Mouse (Mus musculus): ENCODE measurements around the gene Armh3. TPM values are rescaled to one million over a fixed set of nuclear protein-coding genes. Genes with fewer than 3 reads are reported as not detected.

The Armh3 gene
- polyA plus RNA-seq, 1 experiment from 2014 or later: 19.4 TPM

- WGBS: 29% methylated on average over 10 of the region's 10 CpGs
- no peak for DNase-seq (ENCODE audit: low spot score)
Measured at GRCm38 (mm10) chr19:45843424-45843823, 154.9 kb downstream of the Armh3 start.

DNA sequence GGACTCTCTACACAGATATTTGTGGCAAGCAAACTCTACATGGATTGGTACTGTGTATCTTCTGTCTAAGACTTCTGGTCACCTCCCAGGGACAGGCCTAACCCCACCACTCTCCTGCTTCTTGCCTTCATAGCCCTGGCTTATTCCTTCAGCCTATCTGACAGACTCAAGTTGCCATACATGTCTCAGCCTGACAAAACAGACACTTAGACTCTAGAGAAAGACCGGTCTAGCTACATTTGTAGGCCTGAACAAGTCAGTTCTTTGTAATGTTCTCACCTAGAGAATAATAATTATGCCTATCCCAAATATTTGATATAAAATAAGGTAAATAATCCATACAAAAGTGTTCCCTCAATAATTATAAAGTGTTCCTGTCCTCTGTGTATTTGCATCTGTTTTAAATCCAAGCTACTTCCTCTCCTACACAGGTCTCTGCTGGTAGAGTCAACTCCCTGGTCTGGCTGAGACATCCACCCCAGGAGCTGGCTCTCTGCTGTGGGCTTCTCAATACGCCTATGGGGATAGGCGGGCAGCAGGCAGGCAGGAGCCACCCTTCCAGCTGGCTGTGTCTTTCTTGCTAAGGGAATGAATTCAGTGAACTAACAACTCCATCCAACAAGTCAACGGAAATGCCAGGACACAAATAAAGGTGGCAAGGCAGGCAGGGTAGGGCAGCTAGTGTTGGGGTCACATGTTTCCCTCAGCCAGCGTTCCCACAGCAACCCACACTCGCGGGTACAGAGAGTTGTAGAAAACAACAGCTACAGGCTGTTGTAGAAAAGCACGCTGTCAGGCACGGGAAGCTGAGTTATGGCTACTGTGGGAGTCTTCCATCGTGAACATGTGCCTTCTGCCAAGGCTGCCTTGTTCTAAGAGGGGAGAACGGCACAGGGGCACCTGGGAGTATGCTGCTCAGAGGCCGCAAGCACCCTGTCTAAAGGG, 161.0 kb downstream of the Armh3 start:
- peak overlapping the region; percentile 5; the same call in 1 of the 2 replicates for H3K27ac ChIP-seq
- 87% methylated on average over 12 of the region's 12 CpGs for WGBS
- H3K4me1 ChIP-seq (replicated peaks): no peaks in the 10 kb centered on the region
- no peaks in the 10 kb centered on the region for H3K36me3 ChIP-seq
- H3K27me3 ChIP-seq (ENCODE audit: insufficient read depth, poor library complexity, severe bottlenecking): no peaks in the 10 kb centered on the region
- no peak overlapping the region for H3K4me3 ChIP-seq
- H3K9me3 ChIP-seq: no peaks in the 10 kb centered on the region
- DNase-seq (ENCODE audit: low spot score): no peak

More at GRCm38 (mm10) chr19:45843424-45843823, 154.9 kb downstream of the Armh3 start:
- H3K36me3 ChIP-seq: no peaks in the 10 kb centered on the region
- H3K4me1 ChIP-seq (replicated peaks): peaks cover 19% of the 10 kb centered on the region
- H3K27me3 ChIP-seq (ENCODE audit: insufficient read depth, poor library complexity, severe bottlenecking): no peaks in the 10 kb centered on the region
- H3K9me3 ChIP-seq: no peaks in the 10 kb centered on the region
- no peak overlapping the region for H3K4me3 ChIP-seq
- no peak overlapping the region for H3K27ac ChIP-seq

DNA sequence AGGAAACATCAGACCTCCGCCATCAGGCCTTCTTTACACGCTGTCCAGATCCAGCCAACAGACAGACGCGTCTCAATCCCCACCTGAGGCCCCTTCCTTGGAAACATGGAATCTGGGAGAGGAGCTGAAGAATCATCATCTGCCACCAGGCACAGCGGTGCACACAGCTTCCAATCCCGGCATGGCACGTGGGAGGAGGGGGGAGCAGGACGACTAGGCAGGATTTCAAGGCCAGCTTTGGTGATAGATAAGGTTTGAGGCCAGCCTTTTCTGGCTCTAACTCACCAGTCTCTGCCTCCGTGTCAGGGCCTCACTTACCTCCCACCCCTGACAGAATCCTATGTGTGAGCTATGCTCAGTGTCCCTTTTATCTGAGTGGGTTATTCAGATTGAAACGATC, 162.8 kb downstream of the Armh3 start:
- no peak for DNase-seq (ENCODE audit: low spot score)
- H3K27me3 ChIP-seq (ENCODE audit: insufficient read depth, poor library complexity, severe bottlenecking): no peaks in the 10 kb centered on the region
- H3K9me3 ChIP-seq: no peaks in the 10 kb centered on the region
- no peak overlapping the region for H3K4me3 ChIP-seq
- H3K27ac ChIP-seq: no peak overlapping the region
- no peaks in the 10 kb centered on the region for H3K4me1 ChIP-seq (replicated peaks)
- WGBS: 86% methylated on average over 10 of the region's 10 CpGs
- no peaks in the 10 kb centered on the region for H3K36me3 ChIP-seq

- H3K27ac ChIP-seq: no peak overlapping the region
- DNase-seq (ENCODE audit: low spot score): no peak
- H3K4me1 ChIP-seq (replicated peaks): no peaks in the 10 kb centered on the region
- H3K4me3 ChIP-seq: no peak overlapping the region
- H3K9me3 ChIP-seq: no peaks in the 10 kb centered on the region
- no peaks in the 10 kb centered on the region for H3K27me3 ChIP-seq (ENCODE audit: insufficient read depth, poor library complexity, severe bottlenecking)
- 87% methylated on average over 10 of the region's 10 CpGs for WGBS
- no peaks in the 10 kb centered on the region for H3K36me3 ChIP-seq
Measured at GRCm38 (mm10) chr19:45833665-45834064, 164.6 kb downstream of the Armh3 start.

DNA sequence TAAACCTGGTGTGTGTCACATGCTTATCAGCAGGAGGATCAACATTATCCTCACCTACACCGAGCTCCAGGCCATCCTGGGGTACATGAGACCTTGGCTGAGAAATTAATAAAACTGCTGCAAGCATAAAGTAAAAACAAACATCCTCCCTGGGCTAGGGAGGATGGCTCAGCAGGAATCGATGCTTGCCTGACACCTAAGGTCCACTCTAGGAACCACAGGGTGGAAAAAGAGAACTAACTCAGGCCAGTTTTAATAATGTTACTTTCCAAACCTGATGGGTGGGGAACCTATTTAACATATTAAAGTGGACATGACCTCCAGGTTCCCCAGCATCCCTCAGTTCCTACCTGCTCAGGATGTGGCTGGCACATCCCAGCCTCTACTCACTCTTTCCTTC, 167.6 kb downstream of the Armh3 start:
- no peak overlapping the region for H3K27ac ChIP-seq
- DNase-seq (ENCODE audit: low spot score): no peak
- no peaks in the 10 kb centered on the region for H3K4me1 ChIP-seq (replicated peaks)
- H3K36me3 ChIP-seq: peaks cover 6% of the 10 kb centered on the region; the same call in 1 of the 2 replicates
- no peaks in the 10 kb centered on the region for H3K27me3 ChIP-seq (ENCODE audit: insufficient read depth, poor library complexity, severe bottlenecking)
- 61% methylated on average over 2 of the region's 2 CpGs for WGBS
- H3K9me3 ChIP-seq: peaks cover 6% of the 10 kb centered on the region
- no peak overlapping the region for H3K4me3 ChIP-seq

GRCm38 (mm10) chr19:45827736-45828135, 170.6 kb downstream of the Armh3 start:
- Histone ChIP-seq H3K4me1 (replicated peaks) (no peaks in the 10 kb centered on the region), H3K4me3 (no peak overlapping the region), H3K9me3 (peaks cover 6% of the 10 kb centered on the region), H3K36me3 (peaks cover 6% of the 10 kb centered on the region; the same call in 1 of the 2 replicates), H3K27me3 (ENCODE audit: insufficient read depth, poor library complexity, severe bottlenecking) (no peaks in the 10 kb centered on the region), H3K27ac (no peak overlapping the region)
- 95% methylated on average over 3 of the region's 3 CpGs for WGBS
- no peak for DNase-seq (ENCODE audit: low spot score)

DNA sequence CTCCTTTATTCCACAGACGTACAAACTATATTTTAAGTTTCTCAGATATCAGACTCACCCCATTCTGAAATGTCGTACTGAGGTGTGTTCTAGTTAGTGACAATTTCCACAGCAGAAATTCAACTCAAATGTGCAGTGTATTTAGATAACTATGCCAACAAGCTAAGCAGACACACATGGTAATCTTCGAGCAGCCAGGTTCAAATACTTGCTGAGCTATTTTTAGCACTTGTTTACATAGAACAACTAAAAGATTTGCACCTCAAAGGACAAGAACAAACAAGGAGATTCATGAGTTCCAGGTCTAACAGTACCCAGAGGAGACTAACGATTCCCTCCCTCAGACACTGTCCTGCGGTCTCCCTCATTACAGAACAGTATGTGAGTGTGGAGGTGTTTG, 171.2 kb downstream of the Armh3 start:
- DNase-seq (ENCODE audit: low spot score): no peak
- WGBS: 89% methylated on average over 5 of the region's 5 CpGs
- Histone ChIP-seq H3K9me3 (peaks cover 6% of the 10 kb centered on the region), H3K4me1 (replicated peaks) (no peaks in the 10 kb centered on the region), H3K36me3 (peaks cover 6% of the 10 kb centered on the region; the same call in 1 of the 2 replicates), H3K27me3 (ENCODE audit: insufficient read depth, poor library complexity, severe bottlenecking) (no peaks in the 10 kb centered on the region), H3K4me3 (no peak overlapping the region), H3K27ac (no peak overlapping the region)

GRCm38 (mm10) chr19:45826146-45826545, 172.1 kb downstream of the Armh3 start:
- Histone ChIP-seq H3K27ac (no peak overlapping the region), H3K27me3 (ENCODE audit: insufficient read depth, poor library complexity, severe bottlenecking) (no peaks in the 10 kb centered on the region), H3K36me3 (peaks cover 6% of the 10 kb centered on the region; the same call in 1 of the 2 replicates), H3K4me1 (replicated peaks) (no peaks in the 10 kb centered on the region), H3K9me3 (peaks cover 6% of the 10 kb centered on the region), H3K4me3 (no peak overlapping the region)
- 87% methylated on average over 3 of the region's 3 CpGs for WGBS
- DNase-seq (ENCODE audit: low spot score): no peak

DNA sequence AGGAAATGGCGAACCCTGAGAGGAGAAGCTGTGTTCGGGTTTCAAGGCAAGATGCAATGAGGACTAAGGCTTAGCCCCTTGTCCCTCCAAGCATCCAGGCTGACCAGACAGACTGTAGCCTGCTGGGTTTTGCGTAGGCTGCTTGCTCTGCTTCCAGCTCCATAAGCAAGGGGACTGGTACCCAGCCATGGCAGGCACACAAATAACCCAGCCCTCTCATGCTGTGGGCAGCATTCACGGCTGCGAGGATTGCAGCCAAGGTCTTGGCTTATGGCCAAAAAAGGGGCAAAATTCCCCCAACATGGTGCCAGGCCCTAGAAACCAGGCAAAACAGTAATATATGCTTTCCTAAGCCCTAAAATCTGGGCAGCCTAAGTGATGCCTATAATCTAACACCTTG, 176.5 kb downstream of the Armh3 start:
- no peak overlapping the region for H3K27ac ChIP-seq
- no peak overlapping the region for H3K4me3 ChIP-seq
- 83% methylated on average over 5 of the region's 5 CpGs for WGBS
- DNase-seq (ENCODE audit: low spot score): no peak
- H3K9me3 ChIP-seq: no peaks in the 10 kb centered on the region
- H3K36me3 ChIP-seq: 0 out of 2 replicates have a peak, but pooled peaks cover 8% of the 10 kb centered on the region
- peaks cover 10% of the 10 kb centered on the region; the same call in 1 of the 2 replicates for H3K27me3 ChIP-seq (ENCODE audit: insufficient read depth, poor library complexity, severe bottlenecking)
- peaks cover 7% of the 10 kb centered on the region for H3K4me1 ChIP-seq (replicated peaks)

GRCm38 (mm10) chr19:45817816-45818490, 180.3 kb downstream of the Armh3 start:
- Histone ChIP-seq H3K9me3 (no peaks in the 10 kb centered on the region), H3K4me1 (replicated peaks) (peaks cover 36% of the 10 kb centered on the region), H3K27me3 (ENCODE audit: insufficient read depth, poor library complexity, severe bottlenecking) (peaks cover 36% of the 10 kb centered on the region), H3K36me3 (0 out of 2 replicates have a peak, but pooled peaks cover 8% of the 10 kb centered on the region), H3K27ac (no peak overlapping the region), H3K4me3 (no peak overlapping the region)
- 71% methylated on average over 11 of the region's 11 CpGs for WGBS
- DNase-seq (ENCODE audit: low spot score): no peak

DNA sequence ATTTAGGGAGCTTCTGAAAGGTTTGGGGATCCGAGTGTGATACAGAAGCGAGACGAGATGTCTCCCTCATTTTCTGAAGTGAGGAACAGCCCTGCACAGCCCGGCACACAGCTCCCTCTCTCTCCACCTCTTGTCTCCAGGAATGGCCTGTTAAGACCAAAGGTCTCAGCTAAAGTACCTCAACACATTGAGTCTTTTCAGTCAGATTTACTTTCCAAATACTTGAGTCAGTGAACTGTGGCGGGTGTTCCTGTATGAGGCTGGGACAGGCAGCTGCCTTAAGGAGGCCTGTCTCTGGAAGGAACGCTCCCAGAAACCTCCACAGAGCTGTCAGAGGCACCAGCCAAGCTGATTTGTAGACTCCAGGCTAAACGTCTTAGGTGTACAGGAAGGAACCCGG, 181.6 kb downstream of the Armh3 start:
- Histone ChIP-seq H3K36me3 (0 out of 2 replicates have a peak, but pooled peaks cover 8% of the 10 kb centered on the region), H3K9me3 (no peaks in the 10 kb centered on the region), H3K27ac (no peak overlapping the region), H3K4me3 (peak overlapping the region; percentile 61; the same call in 1 of the 2 replicates), H3K27me3 (ENCODE audit: insufficient read depth, poor library complexity, severe bottlenecking) (peaks cover 43% of the 10 kb centered on the region), H3K4me1 (replicated peaks) (peaks cover 48% of the 10 kb centered on the region)
- no peak for DNase-seq (ENCODE audit: low spot score)
- WGBS: 19% methylated on average over 8 of the region's 8 CpGs

GRCm38 (mm10) chr19:45815831-45816405, 182.4 kb downstream of the Armh3 start, which contains the start of gene Kcnip2:
Kcnip2 (minus strand) TSS chr19:45816061.
- Histone ChIP-seq H3K4me3 (peak within 1 kb of the TSS; percentile 61), H3K36me3 (0 out of 2 replicates have a peak, but pooled peaks cover 8% of the 10 kb centered on the region), H3K9me3 (no peaks in the 10 kb centered on the region), H3K27ac (peak within 1 kb of the TSS; percentile 73), H3K4me1 (replicated peaks) (peaks cover 54% of the 10 kb centered on the region), H3K27me3 (ENCODE audit: insufficient read depth, poor library complexity, severe bottlenecking) (peaks cover 51% of the 10 kb centered on the region)
- DNase-seq (ENCODE audit: low spot score): peak; percentile 53
- under 1% methylated on average over 29 of the region's 29 CpGs for WGBS

All from hindbrain, embryonic 10.5 days (tissue).